Mouse (Mus musculus) CD4-positive naive resting alpha-beta T cell, adult 76 days (primary cell): Measurements from ENCODE around the gene Dusp14. TPM values are rescaled to one million over a fixed set of nuclear protein-coding genes. Genes with fewer than 3 reads are reported as not detected.

Experiments
- total RNA-seq: library from RNA; stranded (reverse); gene quantifications from one replicate; pipeline ENCODE4 v1.2.4, GENCODE M21; 2023

Gene Dusp14
- 0.91 TPM for total RNA-seq

DNA sequence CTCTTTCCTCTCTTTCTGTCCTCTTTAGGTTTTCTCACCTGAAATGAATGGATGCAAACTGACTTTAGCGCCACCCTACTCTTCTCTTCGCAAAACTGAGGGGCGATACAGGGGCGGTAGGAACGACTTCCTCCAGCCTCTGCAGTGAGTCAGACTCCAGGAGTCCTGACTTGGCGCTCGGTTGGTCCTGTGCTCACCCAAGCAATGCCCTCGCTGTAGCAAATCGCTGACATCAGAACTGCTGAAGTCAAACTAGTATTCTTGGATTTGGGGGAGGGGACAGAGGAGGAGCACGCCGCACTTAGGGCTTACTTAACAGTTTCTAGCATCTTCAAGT lies at the start of gene Dusp14:
TSS of gene Dusp14 (minus strand) at position 228 of the 337 bp plus-strand sequence.

Other genes with a start within 250 kb of the Dusp14 start
- not detected for gene Hnf1b, start 219.2 kb downstream of the Dusp14 start, total RNA-seq
- gene Ddx52, start 127.2 kb downstream of the Dusp14 start, total RNA-seq, result 39.1 TPM
- gene Synrg, start 104.8 kb downstream of the Dusp14 start, total RNA-seq, result 69.1 TPM
- gene Tada2a, start 60.3 kb upstream of the Dusp14 start, total RNA-seq, result 8.2 TPM
- 26.8 TPM for gene Acaca, start 60.4 kb upstream of the Dusp14 start, total RNA-seq
- not detected for gene Gm11437, start 98.2 kb upstream of the Dusp14 start, total RNA-seq